Mouse (Mus musculus) midbrain, embryonic 13.5 days (tissue): ENCODE data around the gene Mtfp1. TPM values are rescaled to one million over a fixed set of nuclear protein-coding genes. Genes with fewer than 3 reads are reported as not detected.
"Not testable (repeated sequence)": the region's sequence is repeated elsewhere in the genome, so short reads cannot be mapped to it uniquely, and the experiment has no call there.

ENCODE experiments used
- ATAC-seq: fragments of 200-750 bp; cut with Nextera tagmentation; 2 replicates; pipeline ENCODE4 v1.8.0; 2017; ENCODE audit warnings: mild to moderate bottlenecking, moderate TSS enrichment, moderate library complexity
- H3K27ac ChIP-seq: fragments of 300-500 bp; sonication (generic); 2 replicates; pipeline ENCODE4 v1.5.1; 2015; ENCODE audit warnings: inconsistent platforms, mild to moderate bottlenecking, moderate library complexity
- H3K27me3 ChIP-seq: fragments of 300-500 bp; sonication (generic); 2 replicates; pipeline ENCODE4 v1.6.1; 2015; ENCODE audit warnings: mild to moderate bottlenecking, inconsistent platforms
- H3K36me3 ChIP-seq: fragments of 300-500 bp; sonication (generic); 2 replicates; pipeline ENCODE4 v1.6.1; 2015; ENCODE audit warnings: mild to moderate bottlenecking, inconsistent platforms
- H3K4me1 ChIP-seq: fragments of 300-500 bp; sonication (generic); replicated peaks from 2 replicates; pipeline ENCODE4 v1.6.1; 2015; ENCODE audit warnings: inconsistent platforms
- H3K4me2 ChIP-seq: fragments of 300-500 bp; sonication (generic); replicated peaks from 2 replicates; pipeline ENCODE4 v1.6.1; 2015; ENCODE audit warnings: moderate library complexity, mild to moderate bottlenecking, inconsistent platforms
- H3K4me3 ChIP-seq: fragments of 300-500 bp; sonication (generic); replicated peaks from 2 replicates; pipeline ENCODE4 v1.5.1; 2015; ENCODE audit warnings: mild to moderate bottlenecking, inconsistent platforms
- H3K9ac ChIP-seq: fragments of 300-500 bp; sonication (generic); replicated peaks from 2 replicates; pipeline ENCODE4 v1.6.1; 2015; ENCODE audit warnings: mild to moderate bottlenecking, inconsistent platforms
- H3K9me3 ChIP-seq: fragments of 300-500 bp; sonication (generic); 2 replicates; pipeline ENCODE4 v1.6.1; 2016; ENCODE audit warnings: mild to moderate bottlenecking, inconsistent platforms
- WGBS: fragments of 180-500 bp; shearing (Covaris S2); methylation state at CpG from one replicate; pipeline ENCODE4 v1.1.7; 2015; 5-methylcytosine and 5-hydroxymethylcytosine counted together
- polyA plus RNA-seq: library from polyadenylated mRNA; unstranded; fragments of >200 nt; fragmentation: Nextera tagmentation; extraction: Ambion mirVana; gene quantifications from 2 replicates; pipeline ENCODE4 v1.2.1, GENCODE M21; 2015

The Mtfp1 gene
- polyA plus RNA-seq, 1 experiment from 2014 or later, result 6.6 TPM

DNA sequence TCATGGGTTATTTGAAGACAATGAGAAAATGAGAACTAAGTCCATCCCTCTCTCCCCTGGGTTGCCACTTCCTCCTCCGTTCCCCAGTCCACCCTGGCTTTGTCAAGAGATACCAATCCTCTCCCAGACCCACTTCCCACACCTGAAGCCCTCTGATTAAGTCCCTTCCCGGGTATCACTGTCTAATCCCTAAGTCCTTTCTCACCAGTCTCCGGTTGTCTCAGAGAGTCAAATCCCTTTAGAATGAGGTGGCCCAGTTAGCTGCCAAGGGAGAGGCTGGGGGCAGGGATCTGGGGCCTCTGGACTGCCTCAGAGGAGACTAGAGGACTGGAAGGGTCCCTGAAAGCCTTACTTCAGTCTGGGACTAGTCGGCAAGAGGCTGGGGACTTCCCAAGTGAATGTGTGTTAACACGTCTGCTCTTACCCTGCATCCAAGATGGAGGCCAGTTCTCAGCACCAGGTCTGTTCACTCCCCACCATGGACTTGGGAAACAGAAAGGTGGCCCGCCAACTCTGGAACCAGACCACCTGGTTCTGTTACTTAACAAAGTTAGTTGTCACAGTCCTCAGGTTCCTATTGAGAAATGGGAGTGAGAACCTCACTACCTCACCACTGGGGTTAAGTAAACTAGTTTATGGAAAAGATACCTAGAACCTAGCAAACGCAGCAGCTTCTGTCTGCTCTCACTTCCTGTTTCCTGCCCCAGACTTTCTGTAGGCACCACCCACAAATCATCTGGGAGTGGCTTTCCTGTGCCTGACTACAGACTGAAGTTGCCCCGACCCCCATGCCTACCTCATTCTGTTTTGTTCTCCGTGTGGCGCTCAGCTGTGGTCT lies 27.7 kb upstream of the Mtfp1 start, which contains the start of gene Sec14l2:
Gene Sec14l2, minus strand, starts transcription at position 674 of the 838 bp plus-strand sequence.
- WGBS, result 69% methylated on average over 10 of the region's 10 CpGs
- Histone ChIP-seq H3K4me1 (peaks cover 9% of the 10 kb centered on the region), H3K27me3 (peaks cover 15% of the 10 kb centered on the region), H3K4me3 (no peak within 1 kb of the TSS), H3K36me3 (no peaks in the 10 kb centered on the region), H3K4me2 (no peak within 1 kb of the TSS), H3K27ac (no peak within 1 kb of the TSS), H3K9me3 (peaks cover 9% of the 10 kb centered on the region; the same call in 1 of the 2 replicates), H3K9ac (no peak within 1 kb of the TSS)
- ATAC-seq, result no peak

DNA sequence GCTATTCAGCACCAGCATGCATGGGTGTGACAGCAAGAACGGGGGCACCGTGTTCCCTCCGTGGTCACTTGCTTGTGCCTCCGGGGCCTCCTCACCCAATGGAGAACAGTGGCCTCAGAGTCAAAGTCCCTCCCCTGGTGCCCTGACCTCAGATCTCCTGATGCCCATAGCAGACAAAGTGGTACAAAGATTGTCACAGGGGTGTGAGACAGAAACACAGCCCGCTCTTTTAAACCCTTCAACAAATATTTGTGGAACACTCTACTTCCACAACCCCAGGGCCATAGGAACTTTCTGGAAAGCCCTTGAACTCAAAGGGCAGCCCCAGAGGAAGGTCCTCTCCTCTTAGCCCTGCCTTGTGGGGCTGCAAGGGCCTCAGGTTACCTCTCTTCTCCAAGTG lies 27.0 kb upstream of the Mtfp1 start:
- no peak overlapping the region for H3K27ac ChIP-seq
- H3K27me3 ChIP-seq, result peaks cover 22% of the 10 kb centered on the region
- H3K36me3 ChIP-seq, result no peaks in the 10 kb centered on the region
- no peak overlapping the region for H3K9ac ChIP-seq
- ATAC-seq, result no peak
- no peak overlapping the region for H3K4me3 ChIP-seq
- no peak overlapping the region for H3K4me2 ChIP-seq
- 82% methylated on average over 5 of the region's 5 CpGs for WGBS
- H3K9me3 ChIP-seq, result peaks cover 9% of the 10 kb centered on the region; the same call in 1 of the 2 replicates
- peaks cover 16% of the 10 kb centered on the region for H3K4me1 ChIP-seq

DNA sequence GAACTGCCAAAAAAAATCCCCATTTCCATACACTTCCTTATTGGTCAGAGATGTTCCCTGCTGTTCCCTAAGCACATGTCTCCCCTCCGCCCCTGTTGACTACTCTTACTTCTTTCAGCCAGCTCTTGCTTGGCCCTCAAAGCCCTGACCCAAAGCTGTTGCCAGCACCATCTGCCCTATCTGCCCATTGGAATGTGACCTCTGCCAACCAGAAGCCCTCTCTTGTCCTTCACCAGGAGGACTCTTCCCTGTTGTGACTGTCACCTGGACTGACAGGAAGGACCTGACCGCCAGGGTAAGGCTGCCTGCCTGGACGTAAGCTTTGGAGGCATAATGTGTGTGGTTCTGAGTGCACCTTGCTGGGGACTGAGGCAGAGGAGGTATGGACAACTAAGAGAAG lies 26.4 kb upstream of the Mtfp1 start:
- no peak overlapping the region for H3K4me2 ChIP-seq
- peaks cover 8% of the 10 kb centered on the region; the same call in 1 of the 2 replicates for H3K9me3 ChIP-seq
- peaks cover 20% of the 10 kb centered on the region for H3K4me1 ChIP-seq
- no peak overlapping the region for H3K9ac ChIP-seq
- H3K4me3 ChIP-seq, result no peak overlapping the region
- H3K36me3 ChIP-seq, result no peaks in the 10 kb centered on the region
- H3K27me3 ChIP-seq, result peaks cover 28% of the 10 kb centered on the region
- whole genome bisulfite sequencing, result 82% methylated on average over 3 of the region's 3 CpGs
- no peak overlapping the region for H3K27ac ChIP-seq
- no peak for ATAC-seq

GRCm38 (mm10) chr11:4119635-4120034 lies 24.4 kb upstream of the Mtfp1 start:
- 86% methylated on average over 5 of the region's 5 CpGs for WGBS
- Histone ChIP-seq H3K4me1 (peaks cover 20% of the 10 kb centered on the region), H3K27ac (no peak overlapping the region), H3K27me3 (peaks cover 28% of the 10 kb centered on the region), H3K4me2 (no peak overlapping the region), H3K4me3 (no peak overlapping the region), H3K9ac (no peak overlapping the region), H3K36me3 (no peaks in the 10 kb centered on the region), H3K9me3 (no peaks in the 10 kb centered on the region)
- ATAC-seq, result no peak

DNA sequence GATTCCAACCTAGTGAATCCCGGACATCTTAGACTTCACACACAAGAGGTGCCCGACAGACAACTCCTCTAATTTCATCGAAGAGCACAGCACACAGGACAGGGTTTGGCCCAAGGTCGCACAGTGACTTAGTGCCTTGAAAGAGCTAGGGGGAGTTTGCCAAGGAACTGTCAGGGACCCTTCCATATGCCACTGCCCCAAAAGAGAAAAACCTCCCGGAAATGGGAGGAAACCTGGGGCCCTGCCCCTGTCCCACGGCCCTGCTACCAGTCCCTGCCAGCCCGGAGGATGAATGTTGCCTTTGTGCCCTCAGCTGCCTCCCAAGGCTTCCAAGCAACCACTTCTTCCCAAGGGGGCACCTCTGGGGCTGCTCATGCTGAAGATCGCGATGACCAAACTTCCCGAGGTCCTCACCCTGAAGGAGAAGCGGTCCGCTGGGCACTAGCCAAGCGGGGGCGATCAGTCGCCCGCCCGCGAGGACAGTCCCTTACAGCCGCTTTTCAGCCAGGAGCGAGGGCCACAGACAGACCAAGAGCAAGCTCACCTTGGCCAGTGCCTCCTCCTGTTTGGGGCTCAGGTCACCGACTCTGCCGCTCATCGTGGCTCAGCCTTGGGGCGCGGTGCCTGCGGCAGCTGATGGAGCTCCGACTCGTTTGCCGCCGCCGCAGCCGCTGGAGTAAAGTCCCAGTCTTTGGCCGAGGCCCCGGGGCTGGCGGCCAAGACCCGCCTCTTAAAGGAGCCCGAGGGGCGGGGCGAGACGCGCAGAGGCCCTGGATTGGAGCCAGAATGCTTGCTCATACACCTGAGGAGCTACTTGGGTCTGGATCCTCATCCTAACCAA lies 23.1 kb upstream of the Mtfp1 start:
- Histone ChIP-seq H3K4me2 (peak overlapping the region; percentile 88), H3K9ac (peak overlapping the region; percentile 81), H3K4me3 (peak overlapping the region; percentile 62), H3K27me3 (peaks cover 28% of the 10 kb centered on the region), H3K27ac (peak overlapping the region; percentile 5; the same call in 1 of the 2 replicates), H3K36me3 (no peaks in the 10 kb centered on the region), H3K9me3 (no peaks in the 10 kb centered on the region), H3K4me1 (peaks cover 20% of the 10 kb centered on the region)
- peak; percentile 61 for ATAC-seq
- WGBS, result 3% methylated on average over 41 of the region's 41 CpGs

DNA sequence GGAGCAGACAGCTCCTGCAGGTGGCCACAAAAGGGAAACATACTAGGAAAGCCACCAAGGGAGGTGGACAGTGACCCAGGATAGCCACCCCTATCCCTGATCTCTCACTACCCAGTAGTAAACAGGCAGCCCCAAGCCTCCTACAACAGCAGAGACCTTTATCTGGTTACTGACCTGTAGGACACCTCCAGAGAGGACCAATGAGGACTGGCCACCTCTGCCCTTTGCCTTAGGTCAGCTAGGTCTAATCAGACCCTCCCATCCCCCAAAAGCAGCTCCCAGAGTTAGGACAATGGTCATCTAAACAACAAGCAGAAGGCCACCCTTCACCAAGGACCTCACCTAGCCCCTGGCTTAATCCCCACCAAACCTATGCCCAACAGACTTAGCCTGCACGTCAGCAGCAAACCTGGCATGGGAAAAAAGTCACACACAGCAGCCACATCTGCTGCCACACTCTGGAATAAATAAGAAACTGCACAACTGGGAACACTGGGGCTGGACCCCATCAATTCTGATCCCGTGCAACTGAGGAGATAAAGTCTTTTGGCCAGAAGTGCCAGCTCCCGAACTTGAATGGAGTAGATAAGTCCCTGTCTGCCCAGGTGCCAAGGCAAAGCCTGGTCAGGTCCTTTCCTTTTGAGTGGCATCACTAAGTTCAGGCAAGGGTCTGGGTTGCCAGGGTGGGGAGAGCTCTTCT lies 22.3 kb upstream of the Mtfp1 start:
- Histone ChIP-seq H3K4me2 (peak overlapping the region; percentile 88), H3K9ac (peak overlapping the region; percentile 81), H3K36me3 (no peaks in the 10 kb centered on the region), H3K27me3 (peaks cover 28% of the 10 kb centered on the region), H3K27ac (no peak overlapping the region), H3K4me1 (peaks cover 20% of the 10 kb centered on the region), H3K9me3 (no peaks in the 10 kb centered on the region), H3K4me3 (peak overlapping the region; percentile 62)
- 30% methylated on average over 3 of the region's 3 CpGs for WGBS
- peak; percentile 8; the same call in 1 of the 2 replicates for ATAC-seq

DNA sequence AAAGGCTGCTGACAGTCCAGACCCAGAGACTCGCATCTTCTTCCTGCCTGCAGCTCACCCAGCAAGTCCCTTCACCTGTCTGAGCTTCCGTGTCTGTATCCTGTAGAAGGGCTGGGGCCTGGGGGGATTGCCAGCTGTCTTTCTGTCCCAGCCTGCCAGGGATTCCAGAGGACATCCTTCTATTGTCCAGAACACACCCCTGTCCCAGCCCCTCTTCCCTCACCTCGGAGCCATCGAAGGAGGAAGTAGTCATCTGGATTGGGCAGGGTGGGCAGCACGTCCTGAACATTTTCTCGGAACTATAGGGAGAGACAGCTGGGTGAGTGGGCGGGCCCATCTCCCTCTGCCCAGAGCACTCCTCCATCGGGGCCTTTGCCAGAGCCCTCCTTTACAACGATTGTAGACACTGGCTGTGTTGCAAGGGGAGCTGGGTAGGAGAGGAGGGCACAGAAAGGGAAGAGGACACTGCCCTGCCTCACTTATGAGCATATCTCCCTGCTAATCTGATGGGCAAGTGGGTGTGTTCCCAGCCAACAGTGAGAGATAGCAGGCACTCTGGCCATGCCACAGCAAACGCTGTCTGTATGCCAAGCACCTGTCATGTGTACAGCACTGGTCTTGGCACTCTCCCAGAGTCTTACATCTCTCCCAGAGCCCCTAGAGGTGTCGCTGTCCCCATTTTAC lies 21.4 kb upstream of the Mtfp1 start:
- H3K4me1 ChIP-seq, result peaks cover 20% of the 10 kb centered on the region
- no peaks in the 10 kb centered on the region for H3K36me3 ChIP-seq
- H3K27ac ChIP-seq, result no peak overlapping the region
- H3K4me3 ChIP-seq, result no peak overlapping the region
- H3K9ac ChIP-seq, result no peak overlapping the region
- peaks cover 28% of the 10 kb centered on the region for H3K27me3 ChIP-seq
- no peak for ATAC-seq
- H3K4me2 ChIP-seq, result no peak overlapping the region
- 66% methylated on average over 11 of the region's 11 CpGs for WGBS
- H3K9me3 ChIP-seq, result no peaks in the 10 kb centered on the region

DNA sequence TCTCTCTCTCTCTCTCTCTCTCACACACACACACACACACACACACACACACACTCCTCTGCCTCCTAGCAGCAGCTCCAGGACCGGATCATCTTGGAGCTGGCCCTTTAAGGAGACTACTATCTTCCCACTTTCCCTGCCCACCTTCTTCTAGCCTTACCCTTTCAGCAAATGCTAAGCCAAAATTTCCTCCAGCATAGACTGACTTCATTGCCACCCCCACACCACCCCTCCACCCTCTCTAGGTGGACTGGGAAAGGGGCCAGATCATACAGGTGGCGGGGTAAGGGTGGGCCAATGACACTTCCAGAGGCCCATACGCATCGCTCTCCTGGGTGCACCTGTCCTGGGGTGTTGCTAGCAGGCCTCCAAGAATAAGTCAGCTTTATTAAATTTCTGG lies 20.2 kb upstream of the Mtfp1 start:
- Histone ChIP-seq H3K9me3 (no peaks in the 10 kb centered on the region), H3K27me3 (peaks cover 28% of the 10 kb centered on the region), H3K4me2 (no peak overlapping the region), H3K36me3 (peaks cover 8% of the 10 kb centered on the region), H3K27ac (no peak overlapping the region), H3K4me1 (peaks cover 20% of the 10 kb centered on the region), H3K9ac (no peak overlapping the region), H3K4me3 (no peak overlapping the region)
- WGBS, result 93% methylated on average over 4 of the region's 4 CpGs
- no peak for ATAC-seq

DNA sequence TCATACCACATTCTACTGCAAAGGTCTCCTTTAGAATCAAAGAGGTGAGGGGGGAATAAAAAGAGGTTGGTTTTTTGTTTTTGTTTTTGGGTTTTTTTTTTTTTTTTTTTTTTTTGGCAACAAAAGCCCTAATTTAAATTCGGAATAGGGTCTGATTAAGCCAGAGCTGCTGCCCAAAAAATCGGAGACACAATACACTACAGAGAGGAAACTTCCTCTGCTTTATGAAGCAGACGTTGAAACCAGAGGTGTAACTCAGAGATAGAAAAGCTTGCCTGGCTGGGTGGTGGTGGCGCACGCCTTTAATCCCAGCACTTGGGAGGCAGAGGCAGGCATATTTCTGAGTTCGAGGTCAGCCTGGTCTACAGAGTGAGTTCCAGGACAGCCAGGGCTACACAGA lies 19.3 kb upstream of the Mtfp1 start:
- H3K27ac ChIP-seq, H3K9me3 ChIP-seq, H3K4me3 ChIP-seq, ATAC-seq, H3K4me2 ChIP-seq, H3K9ac ChIP-seq: not testable (repeated sequence)
- 73% methylated on average over 6 of the region's 6 CpGs for WGBS
- H3K36me3 ChIP-seq, result peaks cover 10% of the 10 kb centered on the region
- H3K4me1 ChIP-seq, result peaks cover 20% of the 10 kb centered on the region
- peaks cover 20% of the 10 kb centered on the region for H3K27me3 ChIP-seq

DNA sequence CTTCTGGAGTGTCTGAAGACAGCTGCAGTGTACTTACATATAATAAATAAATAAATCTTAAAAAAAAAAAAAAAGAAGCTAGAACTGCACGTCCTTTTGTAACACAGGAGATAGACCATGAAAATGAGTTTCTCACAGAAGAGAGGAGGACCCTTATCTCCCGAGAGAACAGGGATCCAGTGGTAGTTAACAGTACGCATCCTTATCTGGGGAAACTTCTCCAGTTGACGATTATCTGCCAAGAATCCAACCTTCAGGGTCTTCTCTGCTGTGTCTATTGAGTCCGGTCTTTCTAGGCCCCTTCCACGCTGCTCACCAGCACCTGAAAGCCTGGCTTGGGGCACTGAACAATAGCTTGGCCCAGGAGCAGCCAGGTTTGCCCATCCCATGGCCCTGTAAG lies 18.7 kb upstream of the Mtfp1 start:
- no peak overlapping the region for H3K4me2 ChIP-seq
- no peak overlapping the region for H3K9ac ChIP-seq
- no peak overlapping the region for H3K4me3 ChIP-seq
- no peak overlapping the region for H3K27ac ChIP-seq
- H3K27me3 ChIP-seq, result peaks cover 15% of the 10 kb centered on the region
- no peaks in the 10 kb centered on the region for H3K9me3 ChIP-seq
- 89% methylated on average over 6 of the region's 6 CpGs for WGBS
- peaks cover 10% of the 10 kb centered on the region for H3K36me3 ChIP-seq
- ATAC-seq, result no peak
- H3K4me1 ChIP-seq, result peaks cover 19% of the 10 kb centered on the region

DNA sequence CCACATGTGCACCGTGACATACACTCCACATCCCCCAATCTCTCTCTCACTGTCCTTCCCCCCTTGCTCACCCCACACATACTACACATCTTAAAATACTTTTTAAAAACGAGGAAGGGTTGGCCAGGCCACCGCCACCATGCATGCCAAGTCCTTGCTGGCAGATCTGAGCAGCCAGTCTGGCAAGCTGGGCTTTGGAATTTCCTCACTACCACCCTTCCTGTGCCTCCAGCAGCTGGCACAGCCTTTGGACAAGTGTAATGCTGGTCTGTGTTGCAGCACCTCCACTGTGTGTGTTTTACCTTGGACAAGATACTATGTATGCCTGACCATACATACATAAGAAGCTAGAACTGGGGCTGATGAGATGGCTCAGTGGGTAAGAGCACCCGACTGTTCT lies 18.3 kb upstream of the Mtfp1 start:
- Histone ChIP-seq H3K27me3 (peaks cover 15% of the 10 kb centered on the region), H3K4me1 (peaks cover 15% of the 10 kb centered on the region), H3K4me3 (no peak overlapping the region), H3K36me3 (peaks cover 15% of the 10 kb centered on the region), H3K4me2 (no peak overlapping the region), H3K27ac (no peak overlapping the region), H3K9me3 (no peaks in the 10 kb centered on the region), H3K9ac (no peak overlapping the region)
- WGBS, result 84% methylated on average over 4 of the region's 4 CpGs
- no peak for ATAC-seq
